Mouse (Mus musculus) gastrocnemius, adult 18-20 months (tissue): ENCODE measurements around the gene Usb1. TPM values are rescaled to one million over a fixed set of nuclear protein-coding genes. Genes with fewer than 3 reads are reported as not detected.

ENCODE experiments used
- DNase-seq: peaks from one replicate; pipeline ENCODE4 v3.0.0; 2021; ENCODE audit warnings: low spot score
- total RNA-seq, 2 experiments: library from RNA; stranded (reverse); gene quantifications; 2 replicates each; pipeline ENCODE4 v1.2.3; 2021

Gene Usb1
- total RNA-seq, 2 experiments from 2014 or later: 4.8 to 5.7 TPM

- DNase-seq: no peak
These were observed 3.6 kb downstream of the Usb1 start for GRCm38 (mm10) chr8:95335706-95336105.

- DNase-seq: no peak
These were observed 4.3 kb downstream of the Usb1 start for GRCm38 (mm10) chr8:95336363-95336762.

- no peak for DNase-seq
These were observed 9.6 kb downstream of the Usb1 start for GRCm38 (mm10) chr8:95341721-95342120.

- DNase-seq: no peak
These were observed 12.6 kb downstream of the Usb1 start for GRCm38 (mm10) chr8:95344668-95345067.

- peak; percentile 72 for DNase-seq
These were observed 14.8 kb downstream of the Usb1 start for GRCm38 (mm10) chr8:95346643-95347545.

GRCm38 (mm10) chr8:95348356-95348755 is 16.3 kb downstream of the Usb1 start:
- DNase-seq: no peak

- DNase-seq: peak; percentile 69
These were observed 16.9 kb downstream of the Usb1 start for GRCm38 (mm10) chr8:95348811-95349630.

GRCm38 (mm10) chr8:95351461-95351860 is 19.4 kb downstream of the Usb1 start:
- no peak for DNase-seq

GRCm38 (mm10) chr8:95352151-95352870 is 20.2 kb downstream of the Usb1 start, which contains the start of gene Mmp15:
TSS of gene Mmp15 (plus strand) at chr8:95352268.
- DNase-seq: peak; percentile 78

- peak; percentile 24 for DNase-seq
These were observed 21.1 kb downstream of the Usb1 start for GRCm38 (mm10) chr8:95352871-95353866.

GRCm38 (mm10) chr8:95354606-95355005 is 22.5 kb downstream of the Usb1 start:
- DNase-seq: no peak

- DNase-seq: no peak
These were observed 26.7 kb downstream of the Usb1 start for GRCm38 (mm10) chr8:95358550-95359411.

GRCm38 (mm10) chr8:95360181-95361015 is 28.3 kb downstream of the Usb1 start:
- no peak for DNase-seq

GRCm38 (mm10) chr8:95361016-95361341 is 28.9 kb downstream of the Usb1 start:
- DNase-seq: no peak

- no peak for DNase-seq
These were observed 30.2 kb downstream of the Usb1 start for GRCm38 (mm10) chr8:95362272-95362671.

- no peak for DNase-seq
These were observed 31.8 kb downstream of the Usb1 start for GRCm38 (mm10) chr8:95363849-95364248.

GRCm38 (mm10) chr8:95369581-95370326 is 37.7 kb downstream of the Usb1 start:
- no peak for DNase-seq
